Mouse (Mus musculus): ENCODE results near the gene Myom1. TPM values are rescaled to one million over a fixed set of nuclear protein-coding genes. Genes with fewer than 3 reads are reported as not detected.

Myom1 gene
- total RNA-seq, 2 experiments from 2014 or later = 1.9 to 3.3 TPM

- DNase-seq (ENCODE audit: extremely low spot score in 1 of 2, low spot score in 1 of 2) = no peak
Observed at GRCm38 (mm10) chr17:71169639-71170038, 167.2 kb downstream of the Myom1 start.

- no peak for DNase-seq (ENCODE audit: extremely low spot score in 1 of 2, low spot score in 1 of 2)
Observed at GRCm38 (mm10) chr17:71171161-71171560, 168.7 kb downstream of the Myom1 start.

Other genes starting within 250 kb of the Myom1 start
- 1 to 10 TPM; 1.9 to 2.3 TPM for gene Tgif1, start 149.1 kb upstream of the Myom1 start, total RNA-seq (2021)
- gene Myl12a, start 245 bp downstream of the Myom1 start, total RNA-seq (2021) = 10 to 100 TPM; 36.2 to 42.4 TPM
- 10 to 100 TPM; 91.1 to 96.8 TPM for gene Lpin2, start 179.9 kb downstream of the Myom1 start, total RNA-seq (2021)

All from layer of hippocampus, postnatal 25 days (tissue).